Mouse (Mus musculus) hindbrain, embryonic 11.5 days (tissue): ENCODE data around the gene Nbas. TPM values are rescaled to one million over a fixed set of nuclear protein-coding genes. Genes with fewer than 3 reads are reported as not detected.

Experiments
- ATAC-seq: fragments of 200-750 bp; cut with Nextera tagmentation; 2 replicates; pipeline ENCODE4 v1.8.0; 2017; ENCODE audit warnings: mild to moderate bottlenecking, moderate TSS enrichment, moderate library complexity; ENCODE audit not compliant: low FRiP score
- DNase-seq: peaks from one replicate; pipeline ENCODE4 v3.0.0-alpha.2; 2015; ENCODE audit warnings: low spot score
- H3K27ac ChIP-seq: fragments of 300-500 bp; sonication (generic); 2 replicates; pipeline ENCODE4 v1.5.1; 2014; ENCODE audit warnings: mild to moderate bottlenecking, low read depth, low read length
- H3K27me3 ChIP-seq: fragments of 300-500 bp; sonication (generic); 2 replicates; pipeline ENCODE4 v1.6.1; 2014; ENCODE audit warnings: mild to moderate bottlenecking, low read length, moderate library complexity, mixed read lengths; ENCODE audit not compliant: control insufficient read depth, insufficient read depth
- H3K36me3 ChIP-seq: fragments of 300-500 bp; sonication (generic); 2 replicates; pipeline ENCODE4 v1.6.1; 2014; ENCODE audit warnings: mild to moderate bottlenecking, low read length, moderate library complexity, mixed read lengths; ENCODE audit not compliant: control insufficient read depth, insufficient read depth
- H3K4me1 ChIP-seq: fragments of 300-500 bp; sonication (generic); replicated peaks from 2 replicates; pipeline ENCODE4 v1.6.1; 2014; ENCODE audit warnings: low read length, mixed read lengths; ENCODE audit not compliant: control insufficient read depth, insufficient read depth
- H3K4me2 ChIP-seq: fragments of 300-500 bp; sonication (generic); replicated peaks from 2 replicates; pipeline ENCODE4 v1.6.1; 2014; ENCODE audit warnings: mild to moderate bottlenecking, low read depth, low read length
- H3K4me3 ChIP-seq: fragments of 300-500 bp; sonication (generic); 2 replicates; pipeline ENCODE4 v1.5.1; 2014; ENCODE audit warnings: low read depth, low read length
- H3K9ac ChIP-seq: fragments of 300-500 bp; sonication (generic); 2 replicates; pipeline ENCODE4 v1.6.1; 2014; ENCODE audit warnings: low read depth, low read length
- H3K9me3 ChIP-seq: fragments of 300-500 bp; sonication (generic); 2 replicates; pipeline ENCODE4 v1.6.1; 2016; ENCODE audit warnings: low read length; ENCODE audit not compliant: control insufficient read depth
- WGBS: fragments of 180-500 bp; shearing (Covaris S2); extraction: QIAGEN DNeasy Blood & Tissue Kit; methylation state at CpG from one replicate; pipeline ENCODE4 v1.1.7; 2014; 5-methylcytosine and 5-hydroxymethylcytosine counted together
- polyA plus RNA-seq: library from polyadenylated mRNA; unstranded; fragments of >200 nt; fragmentation: Nextera tagmentation; extraction: Ambion mirVana; gene quantifications from 2 replicates; pipeline ENCODE4 v1.2.1, GENCODE M21; 2014

Gene Nbas
- polyA plus RNA-seq, 1 experiment from 2014 or later = 17.7 TPM

- Histone ChIP-seq H3K9ac (no peak overlapping the region), H3K27ac (no peak overlapping the region), H3K4me2 (no peak overlapping the region), H3K36me3 (no peaks in the 10 kb centered on the region), H3K9me3 (no peaks in the 10 kb centered on the region), H3K4me1 (no peaks in the 10 kb centered on the region), H3K4me3 (no peak overlapping the region), H3K27me3 (no peaks in the 10 kb centered on the region)
- ATAC-seq = no peak
- WGBS = 89% methylated on average over 2 of the region's 2 CpGs
- no peak for DNase-seq
Measured at GRCm38 (mm10) chr12:13474881-13475280, 205.9 kb downstream of the Nbas start.

DNA sequence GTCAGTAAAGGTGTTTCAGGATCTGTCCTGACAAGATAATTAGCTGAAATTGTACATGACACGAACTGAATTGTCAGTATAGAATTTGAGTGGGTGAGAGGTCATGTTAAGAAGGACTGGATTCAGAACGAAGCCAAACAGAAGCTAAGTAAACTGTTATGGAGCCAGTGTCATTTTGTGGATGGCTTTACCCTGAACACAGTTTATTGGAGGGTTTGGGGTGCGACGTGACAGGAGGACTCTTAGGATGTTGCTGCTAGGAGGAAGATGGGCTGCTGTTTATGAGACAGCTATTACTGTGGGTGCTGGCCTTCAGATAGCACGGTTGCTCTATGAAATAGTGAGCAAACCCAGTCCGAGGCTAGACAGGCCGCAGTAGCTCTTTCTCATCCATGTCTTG, 210.2 kb downstream of the Nbas start:
- H3K4me3 ChIP-seq = no peak overlapping the region
- no peak for DNase-seq
- no peak overlapping the region for H3K9ac ChIP-seq
- no peaks in the 10 kb centered on the region for H3K27me3 ChIP-seq
- ATAC-seq = no peak
- WGBS = 89% methylated on average over 7 of the region's 7 CpGs
- H3K4me1 ChIP-seq = no peaks in the 10 kb centered on the region
- H3K4me2 ChIP-seq = no peak overlapping the region
- no peaks in the 10 kb centered on the region for H3K9me3 ChIP-seq
- H3K27ac ChIP-seq = no peak overlapping the region
- H3K36me3 ChIP-seq = no peaks in the 10 kb centered on the region

GRCm38 (mm10) chr12:13486278-13486677, 217.3 kb downstream of the Nbas start:
- ATAC-seq (no peak), DNase-seq (no peak)
- Histone ChIP-seq H3K27me3 (no peaks in the 10 kb centered on the region), H3K4me1 (no peaks in the 10 kb centered on the region), H3K36me3 (no peaks in the 10 kb centered on the region), H3K4me2 (no peak overlapping the region), H3K4me3 (no peak overlapping the region), H3K9ac (no peak overlapping the region), H3K27ac (no peak overlapping the region), H3K9me3 (no peaks in the 10 kb centered on the region)
- 91% methylated on average over 3 of the region's 3 CpGs for WGBS

GRCm38 (mm10) chr12:13497211-13497610, 228.3 kb downstream of the Nbas start:
- H3K36me3 ChIP-seq = no peaks in the 10 kb centered on the region
- H3K9ac ChIP-seq = no peak overlapping the region
- ATAC-seq = no peak
- no peaks in the 10 kb centered on the region for H3K9me3 ChIP-seq
- no peak for DNase-seq
- H3K4me2 ChIP-seq = no peak overlapping the region
- WGBS = 88% methylated on average over 6 of the region's 6 CpGs
- no peak overlapping the region for H3K4me3 ChIP-seq
- no peaks in the 10 kb centered on the region for H3K27me3 ChIP-seq
- H3K27ac ChIP-seq = no peak overlapping the region
- no peaks in the 10 kb centered on the region for H3K4me1 ChIP-seq

GRCm38 (mm10) chr12:13499237-13499889, 230.4 kb downstream of the Nbas start:
- DNase-seq (no peak), ATAC-seq (no peak)
- 84% methylated on average over 10 of the region's 10 CpGs for WGBS
- Histone ChIP-seq H3K9ac (no peak overlapping the region), H3K27ac (no peak overlapping the region), H3K4me1 (no peaks in the 10 kb centered on the region), H3K4me2 (no peak overlapping the region), H3K4me3 (no peak overlapping the region), H3K36me3 (no peaks in the 10 kb centered on the region), H3K27me3 (no peaks in the 10 kb centered on the region), H3K9me3 (no peaks in the 10 kb centered on the region)

- Histone ChIP-seq H3K36me3 (no peaks in the 10 kb centered on the region), H3K27ac (no peak overlapping the region), H3K9me3 (no peaks in the 10 kb centered on the region), H3K4me1 (no peaks in the 10 kb centered on the region), H3K9ac (no peak overlapping the region), H3K4me3 (no peak overlapping the region), H3K27me3 (no peaks in the 10 kb centered on the region), H3K4me2 (no peak overlapping the region)
- 92% methylated on average over 3 of the region's 3 CpGs for WGBS
- DNase-seq (no peak), ATAC-seq (no peak)
Measured at GRCm38 (mm10) chr12:13500191-13500590, 231.3 kb downstream of the Nbas start.

DNA sequence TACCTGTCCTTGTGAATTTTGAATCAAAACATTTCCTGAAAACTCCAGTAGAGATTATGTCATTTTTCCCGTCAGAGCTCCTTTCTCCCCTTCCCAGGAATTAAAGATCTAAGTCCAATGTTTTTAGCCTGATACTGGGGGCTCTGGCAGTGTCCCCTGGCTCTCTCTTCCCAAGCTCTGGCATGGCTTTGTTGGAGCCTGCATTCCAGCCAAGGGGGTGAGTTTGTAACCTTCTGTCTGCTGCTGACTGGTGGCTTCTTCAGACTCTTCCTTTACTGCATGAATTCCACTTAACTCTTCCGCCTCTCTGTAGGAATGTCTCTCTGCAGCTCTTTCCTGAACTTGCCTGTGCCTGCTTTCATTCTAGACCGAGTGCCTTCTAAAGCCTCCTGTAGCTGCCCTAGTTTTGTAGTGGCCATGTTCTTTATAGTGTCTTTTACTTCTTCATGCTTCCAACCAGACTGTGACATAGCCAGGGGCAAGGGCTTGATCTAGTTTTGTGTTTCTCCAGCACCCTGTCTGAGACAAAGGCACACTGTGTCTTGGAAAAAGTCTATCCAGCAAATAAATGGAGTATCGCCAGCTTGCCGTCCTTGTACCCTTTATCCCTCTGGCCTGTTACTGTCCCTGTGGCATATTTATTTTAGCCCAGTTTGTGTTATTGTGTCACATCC, 236.0 kb downstream of the Nbas start:
- no peaks in the 10 kb centered on the region for H3K4me1 ChIP-seq
- H3K9ac ChIP-seq = no peak overlapping the region
- no peak for ATAC-seq
- H3K4me2 ChIP-seq = no peak overlapping the region
- H3K4me3 ChIP-seq = no peak overlapping the region
- 83% methylated on average over 5 of the region's 5 CpGs for WGBS
- no peak for DNase-seq
- no peaks in the 10 kb centered on the region for H3K36me3 ChIP-seq
- no peaks in the 10 kb centered on the region for H3K27me3 ChIP-seq
- H3K9me3 ChIP-seq = no peaks in the 10 kb centered on the region
- no peak overlapping the region for H3K27ac ChIP-seq

DNA sequence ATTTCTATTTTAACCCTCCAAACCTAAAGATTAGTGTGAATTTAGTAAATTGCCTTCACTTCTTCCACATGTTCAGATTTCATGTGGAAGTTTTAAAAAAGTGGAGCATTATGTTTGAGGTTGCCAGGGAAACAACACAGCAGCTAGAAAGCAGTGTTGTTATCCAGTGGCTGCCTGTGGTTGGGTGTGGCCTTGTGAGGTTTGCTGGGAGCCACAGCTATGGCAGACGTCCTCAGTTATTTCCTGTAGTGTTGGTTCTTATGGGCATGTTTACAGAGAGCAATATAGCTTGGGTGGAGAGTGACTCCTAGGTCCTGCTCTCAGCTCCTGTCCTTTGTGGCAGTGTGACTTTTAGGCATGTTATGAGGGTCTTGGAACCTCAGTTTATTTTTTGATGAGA, 249.1 kb downstream of the Nbas start:
- Histone ChIP-seq H3K4me2 (no peak overlapping the region), H3K4me1 (no peaks in the 10 kb centered on the region), H3K27ac (no peak overlapping the region), H3K36me3 (no peaks in the 10 kb centered on the region), H3K9me3 (no peaks in the 10 kb centered on the region), H3K9ac (no peak overlapping the region), H3K4me3 (no peak overlapping the region), H3K27me3 (no peaks in the 10 kb centered on the region)
- DNase-seq (no peak), ATAC-seq (no peak)
- WGBS = 59% methylated on average over 1 of the region's 1 CpGs

- ATAC-seq = no peak
- WGBS = 95% methylated on average over 6 of the region's 6 CpGs
- Histone ChIP-seq H3K27me3 (no peaks in the 10 kb centered on the region), H3K4me3 (no peak overlapping the region), H3K36me3 (no peaks in the 10 kb centered on the region), H3K9me3 (no peaks in the 10 kb centered on the region), H3K27ac (no peak overlapping the region), H3K4me2 (no peak overlapping the region), H3K4me1 (no peaks in the 10 kb centered on the region), H3K9ac (no peak overlapping the region)
- DNase-seq = no peak
Measured at GRCm38 (mm10) chr12:13519413-13519812, 250.5 kb downstream of the Nbas start.
